Mouse (Mus musculus) small intestine, adult 2 months (tissue): ENCODE data around the gene Stk10. TPM values are rescaled to one million over a fixed set of nuclear protein-coding genes. Genes with fewer than 3 reads are reported as not detected.

Experiments used
- H3K27ac ChIP-seq: fragments of 200-500 bp; 2 replicates; pipeline ENCODE4 v1.5.1; 2012; ENCODE audit warnings: low read depth, low read length, control low read depth, inconsistent platforms; ENCODE audit not compliant: insufficient read depth
- H3K27me3 ChIP-seq: fragments of 200-500 bp; 2 replicates; pipeline ENCODE4 v1.6.1; 2012; ENCODE audit warnings: mild to moderate bottlenecking, moderate library complexity, low read length, inconsistent platforms; ENCODE audit not compliant: control insufficient read depth, insufficient read depth
- H3K36me3 ChIP-seq: fragments of 200-500 bp; 2 replicates; pipeline ENCODE4 v1.6.1; 2012; ENCODE audit warnings: mild to moderate bottlenecking, low read length, control low read depth, inconsistent platforms; ENCODE audit not compliant: control insufficient read depth, insufficient read depth
- H3K4me1 ChIP-seq: fragments of 200-500 bp; 2 replicates; pipeline ENCODE4 v1.6.1; 2012; ENCODE audit warnings: low read length, inconsistent platforms, mixed read lengths; ENCODE audit not compliant: control insufficient read depth, insufficient read depth, insufficient read length
- H3K4me3 ChIP-seq: fragments of 200-500 bp; 2 replicates; pipeline ENCODE4 v1.5.1; 2012; ENCODE audit warnings: low read depth, mild to moderate bottlenecking, control low read depth, inconsistent platforms, low read length, moderate library complexity
- CTCF ChIP-seq: fragments of 200-500 bp; IDR thresholded peaks from 2 replicates; pipeline ENCODE4 v1.5.1; 2012; ENCODE audit warnings: low read depth, mild to moderate bottlenecking, control low read depth, inconsistent platforms, low read length, moderate library complexity, mixed read lengths; ENCODE audit not compliant: insufficient replicate concordance, insufficient read length; ENCODE audit errors: extremely low read depth
- POLR2A ChIP-seq: fragments of 200-500 bp; IDR thresholded peaks from 2 replicates; pipeline ENCODE4 v1.6.1; 2012; ENCODE audit warnings: low read depth, mild to moderate bottlenecking, control low read depth, inconsistent platforms, low read length, moderate library complexity
- WGBS: fragments of 180-500 bp; shearing (Covaris S2); methylation state at CpG from one replicate; pipeline ENCODE4 v1.1.7; 2018; 5-methylcytosine and 5-hydroxymethylcytosine counted together
- polyA plus RNA-seq: library from polyadenylated mRNA; depleted of rRNA; stranded (reverse); fragments of >200 nt; gene quantifications from 2 replicates; pipeline ENCODE4 v1.2.3, GENCODE M21; 2012

Gene Stk10
- polyA plus RNA-seq, 1 experiment = 49.4 TPM

GRCm38 (mm10) chr11:32530151-32530550 is 3.0 kb upstream of the Stk10 start:
- 84% methylated on average over 1 of the region's 1 CpGs for WGBS
- Histone ChIP-seq H3K27me3 (peaks cover 4% of the 10 kb centered on the region; the same call in 1 of the 2 replicates), H3K4me3 (no peak overlapping the region), H3K27ac (no peak overlapping the region), H3K4me1 (peaks cover 7% of the 10 kb centered on the region; the same call in 1 of the 2 replicates), H3K36me3 (no peaks in the 10 kb centered on the region)
- TF ChIP-seq POLR2A = no peak
- peak; percentile 35; the same call in 1 of the 2 replicates for TF ChIP-seq CTCF

- Histone ChIP-seq H3K4me3 (peak within 1 kb of the TSS; percentile 81), H3K36me3 (no peaks in the 10 kb centered on the region), H3K27ac (0 out of 2 replicates have a peak within 1 kb of the TSS, but pooled peaks have one; percentile 4), H3K27me3 (peaks cover 4% of the 10 kb centered on the region; the same call in 1 of the 2 replicates), H3K4me1 (peaks cover 7% of the 10 kb centered on the region; the same call in 1 of the 2 replicates)
- TF ChIP-seq CTCF (no peak), POLR2A (no peak)
- 5% methylated on average over 33 of the region's 33 CpGs for WGBS
Measured at GRCm38 (mm10) chr11:32531871-32532764, 987 bp upstream of the Stk10 start, which contains the start of gene Efcab9. Gene Efcab9, minus strand, starts transcription at chr11:32532081.

DNA sequence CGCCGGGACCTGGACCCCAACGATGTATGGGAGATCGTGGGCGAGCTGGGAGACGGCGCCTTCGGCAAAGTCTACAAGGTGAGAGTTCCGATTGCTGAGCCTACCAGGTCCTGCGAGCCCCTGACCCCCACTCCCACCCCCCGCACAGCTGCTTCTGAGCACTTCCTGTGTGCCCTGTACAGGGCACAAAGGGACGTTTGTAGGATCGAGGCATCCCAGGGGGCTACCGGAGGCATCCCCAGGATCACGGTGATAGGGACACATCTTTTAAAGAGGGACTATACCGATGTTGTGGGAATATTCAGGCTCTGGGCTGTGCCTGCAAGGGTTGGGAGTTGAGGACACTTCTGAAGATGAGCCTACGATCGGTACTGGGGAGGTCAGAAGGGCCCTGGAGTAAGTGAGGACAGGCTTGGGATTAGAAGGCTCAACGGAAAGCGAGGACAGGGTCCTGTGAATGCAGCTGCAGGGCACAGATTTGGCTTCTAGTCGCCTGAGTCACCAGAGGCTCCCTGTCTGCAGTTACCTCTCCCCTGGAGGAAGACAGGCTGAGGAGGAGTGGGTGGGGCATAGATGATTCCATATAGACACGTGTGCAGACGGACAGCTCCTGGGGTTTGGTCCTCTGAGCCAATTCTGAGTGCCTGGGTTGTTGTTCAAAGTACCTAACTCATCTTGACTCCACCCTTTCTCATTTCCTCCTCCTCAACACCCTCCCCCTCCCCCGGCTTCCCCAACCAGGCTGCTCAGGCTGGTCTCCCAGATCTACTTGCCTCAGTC is 567 bp downstream of the Stk10 start:
- 2% methylated on average over 24 of the region's 24 CpGs for WGBS
- Histone ChIP-seq H3K4me3 (peak overlapping the region; percentile 81), H3K27me3 (peaks cover 4% of the 10 kb centered on the region; the same call in 1 of the 2 replicates), H3K27ac (peak overlapping the region; percentile 78), H3K36me3 (no peaks in the 10 kb centered on the region), H3K4me1 (peaks cover 14% of the 10 kb centered on the region; the same call in 1 of the 2 replicates)
- TF ChIP-seq POLR2A (0 out of 2 replicates have a peak, but pooled peaks have one; percentile 2), CTCF (no peak)

- 57% methylated on average over 7 of the region's 7 CpGs for WGBS
- H3K27ac ChIP-seq = peak overlapping the region; percentile 52
- peaks cover 19% of the 10 kb centered on the region; the same call in 1 of the 2 replicates for H3K4me1 ChIP-seq
- TF ChIP-seq CTCF (no peak), POLR2A (no peak)
- peaks cover 4% of the 10 kb centered on the region; the same call in 1 of the 2 replicates for H3K27me3 ChIP-seq
- no peaks in the 10 kb centered on the region for H3K36me3 ChIP-seq
- peak overlapping the region; percentile 81 for H3K4me3 ChIP-seq
Measured at GRCm38 (mm10) chr11:32534453-32535075, 1.5 kb downstream of the Stk10 start.

GRCm38 (mm10) chr11:32535646-32536045 is 2.5 kb downstream of the Stk10 start:
- Histone ChIP-seq H3K4me1 (peaks cover 19% of the 10 kb centered on the region; the same call in 1 of the 2 replicates), H3K4me3 (no peak overlapping the region), H3K27me3 (peaks cover 4% of the 10 kb centered on the region; the same call in 1 of the 2 replicates), H3K27ac (no peak overlapping the region), H3K36me3 (no peaks in the 10 kb centered on the region)
- TF ChIP-seq CTCF (no peak), POLR2A (no peak)
- WGBS = 90% methylated on average over 4 of the region's 4 CpGs

DNA sequence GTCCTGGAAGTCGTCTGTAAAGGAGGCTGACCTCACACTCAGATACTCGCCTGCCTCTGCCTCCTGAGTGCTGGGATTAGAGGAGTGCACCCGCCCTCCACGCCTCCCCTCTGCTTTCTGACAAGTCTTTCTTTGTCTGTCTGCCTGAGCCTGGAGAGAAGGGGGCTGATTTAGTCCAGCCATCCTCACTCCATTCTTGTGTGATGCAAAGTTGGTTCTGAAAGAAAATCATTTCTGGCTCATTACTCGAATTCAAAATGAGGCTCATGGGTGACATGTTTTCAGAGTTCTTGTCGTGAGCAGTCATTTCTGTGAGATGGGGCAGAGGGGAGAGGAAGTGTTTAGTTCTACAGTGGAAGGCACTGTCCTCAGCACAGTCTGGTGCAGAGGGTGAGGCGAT is 3.8 kb downstream of the Stk10 start:
- Histone ChIP-seq H3K4me3 (no peak overlapping the region), H3K27me3 (no peaks in the 10 kb centered on the region), H3K27ac (no peak overlapping the region), H3K36me3 (no peaks in the 10 kb centered on the region), H3K4me1 (peaks cover 24% of the 10 kb centered on the region; the same call in 1 of the 2 replicates)
- WGBS = 63% methylated on average over 7 of the region's 7 CpGs
- TF ChIP-seq CTCF (no peak), POLR2A (no peak)

DNA sequence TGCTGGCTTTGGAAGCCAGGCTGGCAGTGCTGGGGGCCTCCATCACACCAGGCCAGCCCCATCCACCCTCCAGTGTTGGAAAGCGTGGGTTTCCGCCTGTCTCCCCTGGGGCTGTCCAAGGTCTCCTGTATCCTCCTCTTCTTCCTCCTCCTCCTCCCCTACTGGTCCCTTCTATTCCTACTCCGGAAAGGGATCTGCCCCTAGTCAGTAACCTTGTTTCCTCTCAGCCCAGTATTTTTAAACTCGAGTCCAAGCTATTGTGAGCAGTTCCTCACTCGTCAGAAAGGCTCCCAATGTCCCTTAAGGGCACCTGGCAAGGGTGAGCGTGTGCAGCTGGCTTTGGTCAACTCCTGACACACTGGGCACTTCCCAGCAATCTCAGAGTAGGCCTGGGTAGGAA is 5.3 kb downstream of the Stk10 start:
- H3K4me3 ChIP-seq = no peak overlapping the region
- peaks cover 27% of the 10 kb centered on the region; the same call in 1 of the 2 replicates for H3K4me1 ChIP-seq
- TF ChIP-seq POLR2A (no peak), CTCF (no peak)
- H3K27me3 ChIP-seq = no peaks in the 10 kb centered on the region
- H3K36me3 ChIP-seq = no peaks in the 10 kb centered on the region
- H3K27ac ChIP-seq = 0 out of 2 replicates have a peak overlapping the region, but pooled peaks have one; percentile 12
- 79% methylated on average over 6 of the region's 6 CpGs for WGBS
